Mouse (Mus musculus): ENCODE measurements around the gene Spg11. TPM values are rescaled to one million over a fixed set of nuclear protein-coding genes. Genes with fewer than 3 reads are reported as not detected.

The Spg11 gene
- polyA plus RNA-seq (2012; rRNA removed; ENCODE audit: low replicate concordance) = 8.4 and 10.7 TPM in 2 replicates

DNA sequence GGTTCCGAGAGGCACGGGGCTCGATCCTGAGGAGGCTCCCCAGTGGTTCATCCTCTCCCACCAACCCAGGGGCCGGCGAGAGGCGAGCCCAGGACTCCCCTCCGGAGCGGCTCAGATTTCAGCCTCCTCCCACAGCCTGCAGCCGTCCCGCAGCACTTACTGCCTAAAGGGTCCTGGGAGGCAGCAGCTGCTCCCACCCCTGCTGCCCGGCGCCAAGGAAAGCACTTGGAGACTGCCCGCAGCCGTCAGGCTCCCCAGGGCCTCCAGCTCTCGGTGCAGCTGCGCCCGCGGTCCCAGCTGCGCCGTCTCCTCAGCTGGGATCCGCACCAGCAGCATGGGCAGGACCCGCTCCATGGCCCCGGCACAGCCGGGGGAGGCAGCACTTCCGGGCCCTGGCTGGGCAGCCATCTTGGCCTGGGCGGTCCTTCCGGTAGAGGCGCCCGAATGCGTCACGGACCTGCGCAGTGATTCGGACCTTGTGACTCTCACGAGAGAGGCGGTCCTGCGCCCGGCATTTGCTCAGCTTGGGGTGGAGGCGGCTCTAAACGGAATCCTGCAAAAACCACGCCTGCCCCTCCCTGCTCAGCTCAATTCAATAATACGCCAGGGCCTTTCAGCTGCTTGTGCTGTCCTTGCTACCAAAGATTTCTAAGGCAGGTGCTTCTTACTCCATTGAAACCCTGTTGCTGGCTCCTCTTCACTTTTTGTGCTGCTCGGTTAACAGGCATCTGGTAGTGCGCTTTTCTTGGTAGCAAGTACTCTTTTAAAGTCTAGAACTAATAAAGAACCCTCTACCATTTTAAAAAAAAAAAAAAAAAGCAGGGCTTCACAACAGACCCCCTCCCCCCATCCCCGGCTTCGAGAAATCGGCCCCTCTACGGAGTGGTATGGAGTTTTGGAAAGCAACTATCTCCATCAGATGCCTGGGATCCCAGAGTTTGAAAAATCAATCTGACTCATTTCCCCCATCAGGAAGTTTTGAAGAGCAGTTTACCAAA is at the start of gene Spg11:
Spg11 (minus strand) TSS at position 426 of the 998 bp plus-strand sequence.

DNA sequence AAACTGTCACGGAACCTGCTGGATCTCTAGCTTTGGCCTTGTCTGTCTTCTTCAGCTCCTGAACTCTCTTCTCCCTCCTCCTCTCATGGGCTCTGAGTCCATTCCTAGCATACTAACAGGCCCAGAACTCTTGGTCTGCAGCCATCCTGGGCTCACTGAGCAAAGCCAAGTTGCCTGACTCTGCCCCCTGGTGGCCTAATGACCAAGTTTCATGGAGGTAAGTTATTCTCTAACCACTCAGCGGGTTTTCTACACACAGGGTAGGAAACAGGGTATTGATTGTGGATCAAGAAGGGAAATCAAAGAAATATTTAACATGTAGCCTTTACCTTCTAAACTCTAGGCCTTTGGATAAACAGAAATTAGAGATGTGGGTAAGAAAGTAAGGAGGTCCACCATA is 42.5 kb upstream of the Spg11 start, which contains the start of gene Trim69:
Trim69 (plus strand) TSS at position 21 of the 400 bp plus-strand sequence.

DNA sequence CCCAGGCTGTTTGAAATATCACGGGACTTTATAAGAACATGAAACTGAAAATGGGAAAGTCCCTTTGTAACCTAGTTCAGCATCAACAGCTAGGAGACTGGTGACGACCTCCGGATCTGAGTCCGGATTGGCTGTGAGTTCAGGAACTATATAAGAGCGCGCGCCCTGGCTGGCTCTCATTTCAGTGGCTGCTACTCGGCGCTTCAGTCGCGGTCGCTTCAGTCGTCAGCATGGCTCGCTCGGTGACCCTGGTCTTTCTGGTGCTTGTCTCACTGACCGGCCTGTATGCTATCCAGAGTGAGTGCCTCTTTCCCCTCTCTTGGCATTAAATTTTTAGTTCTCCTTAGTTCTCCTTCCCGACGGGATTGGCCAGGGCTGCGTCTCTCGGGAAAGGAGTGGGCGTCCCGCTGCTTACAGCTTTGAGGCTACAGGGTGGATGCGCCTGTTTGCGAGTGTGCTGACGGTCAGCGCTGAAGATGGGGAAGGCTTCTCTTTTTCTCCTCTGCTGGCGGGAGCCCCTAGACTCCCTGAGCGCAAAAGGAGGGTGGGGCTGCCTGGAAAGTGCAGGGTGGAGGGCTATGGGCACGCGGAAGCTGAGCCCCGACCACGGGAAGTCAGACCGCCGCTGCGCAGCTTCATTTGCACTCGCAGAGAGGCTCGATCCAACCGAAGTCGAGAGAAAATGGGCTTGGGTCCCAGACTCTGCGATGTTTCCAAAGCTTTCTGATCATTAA is 29.5 kb upstream of the Spg11 start, which contains the start of gene B2m:
B2m (plus strand) TSS at position 179 of the 734 bp plus-strand sequence.

DNA sequence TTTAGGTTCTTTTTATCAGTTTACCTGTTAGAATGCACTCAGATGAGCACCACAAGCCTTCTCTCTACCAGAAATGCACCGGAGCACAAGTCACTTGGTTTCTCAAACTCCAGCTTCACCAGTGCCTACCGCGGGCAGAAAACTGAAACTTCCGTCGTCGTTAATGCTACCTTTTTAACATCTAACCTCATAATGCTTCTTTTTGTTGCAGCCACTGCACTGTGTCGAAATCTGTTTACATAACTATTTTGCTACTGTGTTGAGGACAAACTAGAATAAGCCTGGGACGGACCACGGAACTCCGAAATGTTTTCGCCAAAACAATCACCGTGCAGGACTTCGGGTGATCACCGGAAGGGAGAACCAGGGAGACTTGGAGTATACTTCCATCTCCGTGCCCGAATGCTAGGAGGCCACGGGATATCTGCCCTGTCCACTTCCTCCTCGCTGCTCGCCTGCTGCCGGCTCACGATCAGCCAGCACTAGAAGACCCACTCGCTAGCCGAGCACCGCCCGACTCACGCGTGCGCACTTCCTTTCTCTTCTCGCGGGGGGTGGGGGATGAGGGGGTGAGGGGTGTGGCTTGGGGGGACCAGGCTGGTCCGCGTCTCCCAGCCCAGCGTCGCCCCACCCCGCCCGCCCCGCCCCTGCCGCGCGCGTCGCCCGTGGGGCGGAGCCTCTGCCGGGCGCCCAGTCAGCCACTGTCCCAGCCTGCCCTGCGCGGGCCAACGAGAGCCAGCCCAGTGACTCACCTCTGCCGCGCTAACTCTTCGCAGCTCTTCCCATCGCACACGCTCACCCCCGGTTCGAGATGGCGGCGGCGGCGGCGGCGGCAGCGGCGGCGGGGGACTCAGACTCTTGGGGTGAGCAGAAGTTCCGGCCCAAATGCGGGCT is 90.1 kb downstream of the Spg11 start, which contains the start of gene Eif3j1:
Eif3j1 (plus strand) TSS at position 685 of the 894 bp plus-strand sequence.

Other genes with a start within 250 kb of the Spg11 start
- gene Ctdspl2, start 162.4 kb downstream of the Spg11 start, polyA plus RNA-seq (2012; rRNA removed; ENCODE audit: low replicate concordance) = 2.9 and 6.6 TPM in 2 replicates
- not detected in 2 replicates for gene Mageb3, start 162.3 kb downstream of the Spg11 start, polyA plus RNA-seq (2012; rRNA removed; ENCODE audit: low replicate concordance)
- 4.8 and 6.6 TPM in 2 replicates for gene Eif3j1, start 89.8 kb downstream of the Spg11 start, polyA plus RNA-seq (2012; rRNA removed; ENCODE audit: low replicate concordance)
- 1,914 and 2,183 TPM in 2 replicates for gene B2m, start 29.3 kb upstream of the Spg11 start, polyA plus RNA-seq (2012; rRNA removed; ENCODE audit: low replicate concordance)
- 0.10 and 0.11 TPM in 2 replicates for gene Trim69, start 42.3 kb upstream of the Spg11 start, polyA plus RNA-seq (2012; rRNA removed; ENCODE audit: low replicate concordance)
- gene Patl2, start 67.8 kb upstream of the Spg11 start, polyA plus RNA-seq (2012; rRNA removed; ENCODE audit: low replicate concordance) = not detected in 2 replicates
- gene Terb2, start 67.9 kb upstream of the Spg11 start, polyA plus RNA-seq (2012; rRNA removed; ENCODE audit: low replicate concordance) = not detected in 2 replicates
- 12.8 and 27.6 TPM in 2 replicates for gene Sord, start 116.4 kb upstream of the Spg11 start, polyA plus RNA-seq (2012; rRNA removed; ENCODE audit: low replicate concordance)
- gene Duox2, start 180.1 kb upstream of the Spg11 start, polyA plus RNA-seq (2012; rRNA removed; ENCODE audit: low replicate concordance) = 0.70 and 1.9 TPM in 2 replicates
- gene Duoxa2, start 180.5 kb upstream of the Spg11 start, polyA plus RNA-seq (2012; rRNA removed; ENCODE audit: low replicate concordance) = 0.55 and 1.3 TPM in 2 replicates
- gene Duoxa1, start 195.3 kb upstream of the Spg11 start, polyA plus RNA-seq (2012; rRNA removed; ENCODE audit: low replicate concordance) = 17.6 and 23.6 TPM in 2 replicates
- gene Duox1, start 197.3 kb upstream of the Spg11 start, polyA plus RNA-seq (2012; rRNA removed; ENCODE audit: low replicate concordance) = 2.5 and 4.1 TPM in 2 replicates